Mouse (Mus musculus) activated CD4-positive, CD25-positive, alpha-beta regulatory T cell, adult 4 months (primary cell): ENCODE data around the gene Ap1s2. TPM values are rescaled to one million over a fixed set of nuclear protein-coding genes. Genes with fewer than 3 reads are reported as not detected.

ENCODE experiments used
- ATAC-seq: one replicate; pipeline ENCODE4 v1.8.0; 2017
- polyA plus RNA-seq, 2 experiments: library from polyadenylated mRNA; unstranded; fragments of 100-300 nt; shearing (Covaris generic); gene quantifications; one replicate each; pipeline ENCODE4 v1.2.1; 2017

Gene Ap1s2
- polyA plus RNA-seq: 10 to 100 TPM; 22.9 to 26.1 TPM

- peak; percentile 91 for ATAC-seq
These were observed at the start of gene Ap1s2 for GRCm38 (mm10) chrX:163908337-163909250. Ap1s2 (plus strand) TSS chrX:163909017.

GRCm38 (mm10) chrX:163867711-163868379, 41.0 kb upstream of the Ap1s2 start:
- no peak for ATAC-seq

- ATAC-seq: peak; percentile 54
These were observed 40.0 kb upstream of the Ap1s2 start for GRCm38 (mm10) chrX:163868659-163869278.

GRCm38 (mm10) chrX:163875932-163876331, 32.9 kb upstream of the Ap1s2 start:
- ATAC-seq: no peak

DNA sequence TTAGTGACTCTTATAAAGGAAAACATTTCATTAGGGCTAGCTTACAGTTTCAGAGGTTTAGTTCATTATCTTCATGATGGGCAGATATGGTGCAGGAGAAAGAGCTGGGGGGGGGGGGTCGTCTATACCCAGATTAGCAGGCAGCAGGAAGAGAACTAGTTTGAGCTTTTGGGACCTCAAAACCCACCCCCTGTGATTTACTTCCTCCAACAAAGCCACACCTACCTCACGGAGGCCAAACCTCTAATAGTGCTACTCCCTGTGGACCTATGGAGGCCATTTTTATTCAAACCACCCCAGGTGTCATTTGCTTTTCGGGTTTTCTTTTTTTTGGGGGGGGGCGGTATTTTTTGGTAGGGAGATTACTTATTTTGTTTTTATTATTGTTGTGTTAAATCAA, 32.2 kb upstream of the Ap1s2 start:
- no peak for ATAC-seq

DNA sequence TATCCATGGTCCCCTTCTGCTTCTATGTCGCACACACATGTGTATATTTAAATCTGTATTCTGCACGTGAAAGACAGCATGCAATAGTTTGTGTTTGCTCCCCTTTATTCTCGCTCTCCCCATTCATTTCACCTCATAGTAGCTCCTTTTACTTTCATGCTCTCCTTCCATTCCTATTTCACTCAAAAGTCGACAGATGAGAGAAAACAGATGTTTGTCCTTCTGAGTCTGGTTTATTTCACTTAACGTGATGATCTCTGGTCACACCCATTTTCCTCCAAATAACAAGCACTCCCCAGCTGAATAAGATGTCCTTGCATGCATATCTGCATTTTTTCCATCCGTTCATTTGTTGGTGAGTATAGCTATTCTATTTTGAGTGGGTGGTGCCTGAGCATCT, 29.8 kb upstream of the Ap1s2 start:
- ATAC-seq: no peak

DNA sequence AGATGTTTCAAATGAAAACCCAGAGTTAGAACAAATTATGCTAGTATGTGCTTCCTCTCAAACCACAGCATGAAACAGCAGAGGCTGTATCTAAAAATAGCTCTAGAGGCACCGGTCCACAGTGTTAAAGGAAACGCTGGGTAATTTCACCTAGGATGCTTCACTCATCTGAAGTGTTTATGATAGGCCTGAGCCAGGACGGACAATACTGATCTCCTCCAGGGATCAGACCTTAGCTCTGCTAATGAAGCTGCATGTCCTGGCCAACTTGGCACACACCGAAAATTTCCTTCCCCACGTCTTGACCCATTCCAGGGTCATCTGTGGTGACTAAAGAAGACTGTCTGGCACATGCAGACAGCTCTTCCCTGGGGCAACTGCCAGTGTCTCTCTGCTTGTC, 29.4 kb upstream of the Ap1s2 start:
- peak; percentile 93 for ATAC-seq

DNA sequence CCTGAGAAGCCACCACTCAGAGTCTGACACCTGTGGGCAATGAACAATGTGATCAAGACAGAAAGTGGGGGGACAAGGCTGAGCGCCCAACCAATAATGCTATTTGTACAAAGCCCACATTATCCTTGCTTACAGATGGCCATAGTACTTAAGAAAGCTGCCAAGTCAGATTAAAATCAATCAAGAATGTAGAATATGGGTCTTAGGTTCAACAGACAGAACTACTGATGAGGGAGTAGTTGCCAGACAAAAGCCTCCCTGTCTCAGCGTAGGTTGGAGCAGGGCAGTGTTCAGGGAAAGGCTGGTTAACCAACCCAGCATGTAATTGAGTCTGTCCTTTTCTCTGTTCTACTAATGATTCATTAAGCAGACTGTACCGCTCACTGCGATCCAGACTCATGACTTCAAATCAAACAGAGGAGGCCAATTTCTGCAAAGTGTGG, 23.3 kb upstream of the Ap1s2 start:
- no peak for ATAC-seq

DNA sequence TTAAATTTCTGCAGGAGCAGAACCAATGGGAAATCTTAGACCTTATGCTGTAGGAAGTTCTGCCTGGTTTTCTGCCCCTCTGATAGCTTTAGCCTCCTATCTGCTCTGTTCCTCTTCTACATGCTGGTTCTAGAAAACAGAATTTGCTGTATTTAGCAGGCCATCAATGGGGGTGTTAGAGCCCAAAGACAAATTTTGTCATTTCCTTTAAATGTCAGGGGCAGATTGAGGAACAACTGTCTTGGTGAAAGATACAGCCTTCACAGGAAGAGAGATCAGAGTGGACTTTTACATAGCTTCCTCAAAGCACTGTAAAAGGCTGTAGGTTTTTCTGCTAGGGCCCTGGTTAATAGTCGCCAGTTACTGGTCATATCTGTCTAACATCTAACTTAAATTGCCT, 11.5 kb upstream of the Ap1s2 start:
- ATAC-seq: no peak

DNA sequence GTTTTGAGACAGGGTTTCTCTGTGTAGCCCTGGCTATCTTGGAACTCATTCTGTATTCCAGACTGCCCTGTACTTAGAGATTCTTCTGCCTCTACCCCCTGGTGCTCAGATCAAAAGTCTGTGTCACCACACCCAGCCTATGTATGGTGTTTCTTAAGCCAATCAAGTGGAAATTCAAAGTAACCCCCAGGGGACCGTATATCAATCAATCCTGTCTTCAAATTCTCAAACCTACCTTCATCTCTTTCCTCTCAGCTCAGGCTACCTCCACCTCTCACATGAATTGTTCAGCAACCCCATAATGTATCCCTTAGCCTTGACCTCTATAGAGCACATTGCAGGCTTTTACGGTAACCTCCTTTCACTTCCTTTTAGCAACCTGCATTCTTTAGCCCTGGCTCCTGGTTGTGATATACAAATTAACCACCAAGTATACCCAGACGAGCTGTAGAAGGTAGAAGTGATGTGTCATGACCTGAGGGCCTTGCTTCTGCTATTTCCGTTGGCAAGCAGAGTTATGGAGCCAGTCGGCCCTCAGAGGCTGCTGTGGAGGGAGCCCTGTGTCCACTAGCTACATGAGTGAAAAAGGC, 9.3 kb upstream of the Ap1s2 start:
- no peak for ATAC-seq

- ATAC-seq: no peak
These were observed 2.0 kb upstream of the Ap1s2 start for GRCm38 (mm10) chrX:163906861-163907260.

DNA sequence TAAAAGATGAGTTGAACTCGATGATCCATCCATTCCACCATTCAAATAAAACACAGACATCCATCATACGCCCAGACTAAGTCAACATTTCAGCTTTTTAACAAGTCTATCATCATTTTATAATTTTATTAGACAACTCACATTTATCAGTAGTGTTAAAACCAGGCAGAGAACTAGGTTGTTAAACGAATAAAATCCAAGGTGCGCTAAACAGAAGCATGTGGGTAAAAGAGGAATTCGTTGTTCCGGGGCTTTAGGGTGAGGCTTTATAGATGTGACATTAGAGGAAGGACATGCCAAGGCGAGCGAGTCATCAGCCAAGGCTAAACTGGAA, 847 bp upstream of the Ap1s2 start:
- no peak for ATAC-seq

GRCm38 (mm10) chrX:163909381-163909780, 564 bp downstream of the Ap1s2 start:
- ATAC-seq: no peak

DNA sequence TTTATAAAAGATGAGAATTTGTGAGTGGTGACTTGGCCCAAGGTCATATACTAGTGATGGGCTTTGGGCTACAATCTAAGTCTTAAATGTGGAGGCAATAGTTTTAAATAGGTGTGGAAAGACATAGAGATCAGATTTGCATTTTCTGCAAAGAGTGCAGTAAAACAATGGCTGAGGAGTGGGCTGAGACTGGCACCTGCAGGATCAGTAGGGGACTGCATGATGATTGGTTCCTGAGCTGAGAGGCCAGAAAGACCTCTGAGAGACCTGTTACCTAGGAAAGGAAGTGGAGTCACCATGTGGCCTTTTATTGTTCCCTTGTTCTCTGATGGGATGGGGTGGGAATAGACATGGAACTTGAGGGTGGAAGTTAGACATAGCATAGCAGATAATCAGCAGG, 4.0 kb downstream of the Ap1s2 start:
- ATAC-seq: no peak

- no peak for ATAC-seq
These were observed 20.7 kb downstream of the Ap1s2 start for GRCm38 (mm10) chrX:163929550-163929949.

DNA sequence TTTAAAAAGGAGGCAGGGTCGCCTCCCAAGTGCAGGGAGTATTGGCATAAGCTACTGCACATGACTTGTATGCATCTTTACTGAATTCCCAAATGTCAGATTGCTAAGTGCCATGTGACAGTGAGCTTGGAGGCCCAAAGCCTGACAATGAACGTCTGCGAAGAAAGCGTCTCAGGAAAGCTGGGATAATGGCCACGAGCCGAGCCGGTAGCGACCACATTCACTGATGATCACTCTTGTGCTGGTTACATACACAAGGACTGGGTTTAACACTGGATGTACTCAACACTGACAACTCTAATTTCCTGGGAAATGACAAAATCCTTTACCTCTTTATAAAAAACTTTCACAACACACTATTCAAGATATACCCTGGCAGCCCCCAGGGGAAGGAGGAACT, 25.9 kb downstream of the Ap1s2 start:
- ATAC-seq: no peak

GRCm38 (mm10) chrX:163938587-163938986, 29.8 kb downstream of the Ap1s2 start:
- no peak for ATAC-seq

DNA sequence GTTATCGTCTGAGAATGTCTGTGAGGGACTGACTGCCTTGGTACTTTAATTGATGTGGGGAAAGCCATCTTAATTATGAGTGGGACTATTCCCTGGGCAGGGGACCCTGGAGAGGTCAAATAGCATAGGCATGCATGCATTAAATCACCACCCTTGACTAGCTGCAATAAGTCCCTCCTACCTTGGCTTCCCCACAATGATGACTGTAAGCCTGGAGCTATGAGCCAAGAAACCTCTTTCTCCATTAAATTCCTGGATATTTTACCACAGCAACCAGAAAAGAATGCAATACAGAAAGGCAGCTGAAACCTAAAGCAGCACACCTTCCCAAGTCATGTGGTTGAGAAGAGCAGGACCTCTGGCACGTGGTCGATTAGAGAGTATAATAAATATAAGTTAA, 35.6 kb downstream of the Ap1s2 start:
- ATAC-seq: no peak

DNA sequence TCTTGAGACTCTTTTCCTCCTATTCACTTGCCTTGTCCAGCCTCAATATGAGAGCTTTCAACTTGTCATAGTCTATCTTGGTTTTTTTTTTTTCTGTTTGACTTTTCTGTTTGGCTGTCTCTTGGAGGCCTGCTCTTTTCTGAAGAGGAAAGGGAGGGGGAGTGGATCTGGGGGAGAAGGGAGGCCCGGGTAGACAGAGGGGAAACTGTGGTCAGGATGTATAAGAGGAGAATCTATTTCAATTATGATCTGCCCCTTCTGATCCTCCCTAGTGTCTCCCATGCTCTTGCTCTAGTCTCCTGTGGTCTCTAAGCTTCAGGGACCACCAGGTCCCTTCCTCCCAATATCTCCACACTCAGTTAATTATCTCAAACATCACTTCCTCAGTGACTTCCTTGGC, 42.8 kb downstream of the Ap1s2 start:
- ATAC-seq: peak; percentile 68

- peak; percentile 19 for ATAC-seq
These were observed 48.6 kb downstream of the Ap1s2 start for GRCm38 (mm10) chrX:163957381-163957780.

GRCm38 (mm10) chrX:163957803-163958466, 49.1 kb downstream of the Ap1s2 start:
- peak; percentile 74 for ATAC-seq

- peak; percentile 79 for ATAC-seq
These were observed 49.7 kb downstream of the Ap1s2 start, which contains the start of gene Zrsr2 for GRCm38 (mm10) chrX:163958467-163958875. Zrsr2 (minus strand) TSS chrX:163958661.

- ATAC-seq: no peak
These were observed 72.3 kb downstream of the Ap1s2 start for GRCm38 (mm10) chrX:163981092-163981491.
